Comparison of ENCODE assay signal across 10 mouse cellular contexts in the genomic region with DNA sequence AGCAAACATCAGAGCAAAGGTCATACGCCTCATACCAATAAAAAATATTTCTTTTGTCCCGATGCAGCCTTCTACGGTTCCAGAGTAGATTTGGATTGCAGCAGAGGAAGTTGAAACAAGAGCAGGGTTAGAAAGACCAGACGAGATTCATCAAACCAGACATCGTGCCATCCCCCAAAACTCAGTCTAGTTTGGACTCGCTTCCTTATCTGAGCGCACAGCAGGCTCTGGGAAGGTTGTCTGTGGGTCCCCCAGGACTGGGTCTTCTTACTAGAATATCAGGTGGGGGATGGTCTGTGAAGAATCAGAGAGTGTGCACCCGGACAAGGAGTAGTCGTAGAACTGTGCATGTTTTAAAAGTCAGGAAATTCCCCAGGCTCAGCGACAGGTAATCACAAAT.
DNase-seq lines count a peak whose midpoint lies in the region; ATAC-seq lines count a peak whose summit lies in the region.
"Had no signal": no experiment of that assay in that cellular context is flagged by ENCODE, and none has a peak within 500 bp of the region (broad histone marks: within the 10 kb centered on the region; RNA-seq: fewer than 3 reads in every experiment).

No protein-coding gene starts in this region.

- ATAC-seq in neural tube, embryonic 12.5 days (ENCODE audit: low FRiP score, low read depth): no peak
- 0 out of 2 replicates have a peak, but pooled peaks have one; percentile 27 for ATAC-seq in stomach, embryonic 15.5 days (ENCODE audit: insufficient read depth, low FRiP score, low read depth)
- ATAC-seq in forebrain, embryonic 12.5 days (ENCODE audit: low FRiP score): no peak

- H3K4me1 ChIP-seq in neural tube, embryonic 12.5 days: peaks cover 16% of the 10 kb centered on the region
- 0 out of 2 replicates have a peak, but pooled peaks cover 10% of the 10 kb centered on the region for H3K4me1 ChIP-seq in stomach, embryonic 15.5 days
- H3K4me1 ChIP-seq in forebrain, embryonic 12.5 days: peaks cover 14% of the 10 kb centered on the region

- H3K4me2 ChIP-seq in neural tube, embryonic 12.5 days (replicated peaks): 0 out of 2 replicates have a peak overlapping the region, but pooled peaks have one; percentile 7
- peak overlapping the region; percentile 39; the same call in 1 of the 2 replicates for H3K4me2 ChIP-seq in stomach, embryonic 15.5 days
- H3K4me2 ChIP-seq in forebrain, embryonic 12.5 days: no peak overlapping the region
- H3K4me2 ChIP-seq: neural tube, embryonic 13.5 days had no signal

- H3K9me3 ChIP-seq in neural tube, embryonic 12.5 days: no peaks in the 10 kb centered on the region
- H3K9me3 ChIP-seq in stomach, embryonic 15.5 days: no peaks in the 10 kb centered on the region
- no peaks in the 10 kb centered on the region for H3K9me3 ChIP-seq in forebrain, embryonic 12.5 days
- H3K9me3 ChIP-seq: neural tube, embryonic 13.5 days had no signal

- no peaks in the 10 kb centered on the region for H3K27me3 ChIP-seq in neural tube, embryonic 12.5 days (replicated peaks)
- no peaks in the 10 kb centered on the region for H3K27me3 ChIP-seq in stomach, embryonic 15.5 days (replicated peaks)
- no peaks in the 10 kb centered on the region for H3K27me3 ChIP-seq in forebrain, embryonic 12.5 days
- H3K27me3 ChIP-seq: neural tube, embryonic 13.5 days had no signal

- no peaks in the 10 kb centered on the region for H3K36me3 ChIP-seq in neural tube, embryonic 12.5 days
- H3K36me3 ChIP-seq in stomach, embryonic 15.5 days: no peaks in the 10 kb centered on the region
- no peaks in the 10 kb centered on the region for H3K36me3 ChIP-seq in forebrain, embryonic 12.5 days (replicated peaks)
- H3K36me3 ChIP-seq: neural tube, embryonic 13.5 days had no signal

- DNase-seq in adrenal gland, adult (ENCODE audit: inconsistent age in 2 of 2, low spot score in 1 of 2): peak; percentile 34 to 77
- no peak for DNase-seq in adrenal gland, postnatal 4 days (ENCODE audit: low spot score in 2 of 2)
- DNase-seq in neural tube, embryonic 10.5 days (ENCODE audit: extremely low spot score, low spot score): no peak
- DNase-seq in kidney, postnatal 4 days: peak; percentile 32 to 48
- DNase-seq in thymus, adult 18-20 months: no peak
- DNase-seq: thymus, postnatal 36 days had no signal

- H3K27ac ChIP-seq in neural tube, embryonic 12.5 days: no peak overlapping the region
- H3K27ac ChIP-seq in stomach, embryonic 15.5 days: no peak overlapping the region
- no peak overlapping the region for H3K27ac ChIP-seq in forebrain, embryonic 12.5 days
- H3K27ac ChIP-seq: neural tube, embryonic 13.5 days had no signal

- no peak overlapping the region for H3K4me3 ChIP-seq in neural tube, embryonic 12.5 days
- peak overlapping the region; percentile 9; the same call in 1 of the 2 replicates for H3K4me3 ChIP-seq in stomach, embryonic 15.5 days (replicated peaks)
- H3K4me3 ChIP-seq in forebrain, embryonic 12.5 days (replicated peaks): no peak overlapping the region
- H3K4me3 ChIP-seq: neural tube, embryonic 13.5 days had no signal

- no peak overlapping the region for H3K9ac ChIP-seq in neural tube, embryonic 12.5 days
- H3K9ac ChIP-seq in stomach, embryonic 15.5 days: no peak overlapping the region
- H3K9ac ChIP-seq in forebrain, embryonic 12.5 days: no peak overlapping the region
- H3K9ac ChIP-seq: neural tube, embryonic 13.5 days had no signal

- WGBS in neural tube, embryonic 12.5 days: 61% methylated on average over 10 of the region's 10 CpGs
- WGBS in stomach, embryonic 15.5 days: 28% methylated on average over 10 of the region's 10 CpGs
- 73% methylated on average over 10 of the region's 10 CpGs for WGBS in forebrain, embryonic 12.5 days

Comparison
In these comparisons a context has a peak if more than half of its experiments do, and no peak if none do; other contexts are left out.
1. DNase-seq: peak in adrenal gland, adult (2 of 2) and kidney, postnatal 4 days (2 of 2); none in adrenal gland, postnatal 4 days (0 of 2), neural tube, embryonic 10.5 days (single experiment) and thymus, adult 18-20 months (0 of 2).